Mouse (Mus musculus): ENCODE measurements around the gene Gm10721. TPM values are rescaled to one million over a fixed set of nuclear protein-coding genes. Genes with fewer than 3 reads are reported as not detected.
"Not testable (repeated sequence)": the region's sequence is repeated elsewhere in the genome, so short reads cannot be mapped to it uniquely, and the experiment has no call there.

The Gm10721 gene
- polyA plus RNA-seq, 1 experiment from 2014 or later: not detected

DNA sequence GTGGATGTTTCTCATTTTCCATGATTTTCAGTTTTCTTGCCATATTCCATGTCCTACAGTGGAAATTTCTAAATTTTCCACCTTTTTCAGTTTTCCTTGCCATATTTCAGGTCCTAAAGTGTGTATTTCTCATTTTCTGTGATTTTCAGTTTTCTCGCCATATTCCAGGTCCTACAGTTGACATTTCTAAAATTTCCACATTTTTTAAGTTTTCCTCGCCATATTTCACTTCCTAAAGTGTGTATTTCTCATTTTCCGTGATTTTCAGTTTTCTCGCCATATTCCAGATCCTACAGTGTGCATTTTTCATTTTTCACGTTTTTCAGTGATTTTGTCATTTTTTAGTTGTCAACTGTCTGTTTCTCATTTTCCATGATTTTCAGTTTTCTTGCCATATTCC lies 3.6 kb upstream of the Gm10721 start:
- WGBS: no CpG with 5 or more reads among the region's 5 CpGs
- H3K27ac ChIP-seq (replicated peaks; ENCODE audit: low read depth, low read length); H3K9me3 ChIP-seq (ENCODE audit: control insufficient read depth, low read length); H3K4me3 ChIP-seq (ENCODE audit: low read depth, low read length); H3K27me3 ChIP-seq (ENCODE audit: control insufficient read depth, insufficient read depth, low read length); DNase-seq (ENCODE audit: low spot score); H3K4me1 ChIP-seq (ENCODE audit: control insufficient read depth, insufficient read depth, low read length); H3K4me2 ChIP-seq (ENCODE audit: low read depth, severe bottlenecking); H3K9ac ChIP-seq (ENCODE audit: low read length); H3K36me3 ChIP-seq (ENCODE audit: control insufficient read depth, insufficient read depth, low read length): not testable (repeated sequence)
- peak; percentile 63 for ATAC-seq (ENCODE audit: insufficient number of reproducible peaks, low FRiP score, low TSS enrichment, low read depth)

DNA sequence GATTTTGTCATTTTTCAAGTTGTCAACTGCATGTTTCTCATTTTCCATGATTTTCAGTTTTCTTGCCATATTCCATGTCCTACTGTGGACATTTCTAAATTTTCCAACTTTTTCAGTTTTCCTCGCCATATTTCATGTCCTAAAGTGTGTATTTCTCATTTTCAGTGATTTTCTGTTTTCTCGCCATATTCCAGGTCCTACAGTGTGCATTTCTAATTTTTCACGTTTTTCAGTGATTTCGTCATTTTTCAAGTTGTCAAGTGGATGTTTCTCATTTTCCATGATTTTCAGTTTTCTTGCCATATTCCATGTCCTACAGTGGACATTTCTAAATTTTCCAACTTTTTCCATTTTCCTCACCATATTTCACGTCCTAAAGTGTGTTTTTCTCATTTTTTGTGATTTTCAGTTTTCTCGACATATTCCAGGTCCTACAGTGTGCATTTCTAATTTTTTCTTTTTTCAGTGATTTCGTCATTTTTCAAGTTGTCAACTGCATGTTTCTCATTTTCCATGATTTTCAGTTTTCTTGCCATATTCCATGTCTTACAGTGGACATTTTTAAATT lies 802 bp upstream of the Gm10721 start:
- WGBS: 89% methylated on average over 2 of the region's 7 CpGs
- not testable (repeated sequence) for H3K4me3 ChIP-seq (ENCODE audit: low read depth, low read length); H3K4me2 ChIP-seq (ENCODE audit: low read depth, severe bottlenecking); ATAC-seq (ENCODE audit: insufficient number of reproducible peaks, low FRiP score, low TSS enrichment, low read depth); H3K9me3 ChIP-seq (ENCODE audit: control insufficient read depth, low read length); H3K27ac ChIP-seq (replicated peaks; ENCODE audit: low read depth, low read length); H3K9ac ChIP-seq (ENCODE audit: low read length); H3K27me3 ChIP-seq (ENCODE audit: control insufficient read depth, insufficient read depth, low read length); H3K36me3 ChIP-seq (ENCODE audit: control insufficient read depth, insufficient read depth, low read length); H3K4me1 ChIP-seq (ENCODE audit: control insufficient read depth, insufficient read depth, low read length); DNase-seq (ENCODE audit: low spot score)

DNA sequence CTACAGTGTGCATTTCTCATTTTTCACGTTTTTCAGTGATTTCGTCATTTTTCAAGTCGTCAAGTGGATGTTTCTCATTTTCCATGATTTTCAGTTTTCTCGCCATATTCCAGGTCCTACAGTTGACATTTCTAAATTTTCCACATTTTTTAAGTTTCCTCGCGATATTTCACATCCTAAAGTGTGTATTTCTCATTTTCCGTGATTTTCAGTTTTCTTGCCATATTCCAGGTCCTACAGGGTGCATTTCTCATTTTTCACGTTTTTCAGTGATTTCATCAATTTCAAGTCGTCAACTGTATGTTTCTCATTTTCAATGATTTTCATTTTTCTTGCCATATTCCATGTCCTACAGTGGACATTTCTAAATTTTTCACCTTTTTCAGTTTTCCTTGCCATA lies 2.4 kb downstream of the Gm10721 start, which contains the start of gene Gm10720:
Gene Gm10720, plus strand, starts transcription at position 301 of the 400 bp plus-strand sequence.
- DNase-seq (ENCODE audit: low spot score); H3K27me3 ChIP-seq (ENCODE audit: control insufficient read depth, insufficient read depth, low read length); H3K27ac ChIP-seq (replicated peaks; ENCODE audit: low read depth, low read length); H3K4me3 ChIP-seq (ENCODE audit: low read depth, low read length); ATAC-seq (ENCODE audit: insufficient number of reproducible peaks, low FRiP score, low TSS enrichment, low read depth); H3K36me3 ChIP-seq (ENCODE audit: control insufficient read depth, insufficient read depth, low read length); H3K9ac ChIP-seq (ENCODE audit: low read length); H3K4me1 ChIP-seq (ENCODE audit: control insufficient read depth, insufficient read depth, low read length); H3K9me3 ChIP-seq (ENCODE audit: control insufficient read depth, low read length); H3K4me2 ChIP-seq (ENCODE audit: low read depth, severe bottlenecking): not testable (repeated sequence)
- 64% methylated on average over 4 of the region's 9 CpGs for WGBS

DNA sequence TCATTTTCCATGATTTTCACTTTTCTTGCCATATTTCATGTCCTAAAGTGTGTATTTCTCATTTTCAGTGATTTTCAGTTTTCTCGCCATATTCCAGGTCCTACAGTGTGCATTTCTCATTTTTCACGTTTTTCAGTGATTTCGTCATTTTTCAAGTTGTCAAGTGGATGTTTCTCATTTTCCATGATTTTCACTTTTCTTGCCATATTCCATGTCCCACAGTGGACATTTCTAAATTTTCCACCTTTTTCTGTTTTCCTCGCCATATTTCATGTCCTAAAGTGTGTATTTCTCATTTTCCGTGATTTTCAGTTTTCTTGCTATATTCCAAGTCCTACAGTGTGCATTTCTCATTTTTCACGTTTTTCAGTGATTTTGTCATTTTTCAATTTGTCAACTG lies 3.0 kb downstream of the Gm10721 start:
- not testable (repeated sequence) for H3K36me3 ChIP-seq (ENCODE audit: control insufficient read depth, insufficient read depth, low read length); H3K27me3 ChIP-seq (ENCODE audit: control insufficient read depth, insufficient read depth, low read length); H3K27ac ChIP-seq (replicated peaks; ENCODE audit: low read depth, low read length); H3K4me3 ChIP-seq (ENCODE audit: low read depth, low read length); DNase-seq (ENCODE audit: low spot score); H3K9ac ChIP-seq (ENCODE audit: low read length); H3K4me2 ChIP-seq (ENCODE audit: low read depth, severe bottlenecking); ATAC-seq (ENCODE audit: insufficient number of reproducible peaks, low FRiP score, low TSS enrichment, low read depth); H3K9me3 ChIP-seq (ENCODE audit: control insufficient read depth, low read length); H3K4me1 ChIP-seq (ENCODE audit: control insufficient read depth, insufficient read depth, low read length)
- 65% methylated on average over 4 of the region's 6 CpGs for WGBS

DNA sequence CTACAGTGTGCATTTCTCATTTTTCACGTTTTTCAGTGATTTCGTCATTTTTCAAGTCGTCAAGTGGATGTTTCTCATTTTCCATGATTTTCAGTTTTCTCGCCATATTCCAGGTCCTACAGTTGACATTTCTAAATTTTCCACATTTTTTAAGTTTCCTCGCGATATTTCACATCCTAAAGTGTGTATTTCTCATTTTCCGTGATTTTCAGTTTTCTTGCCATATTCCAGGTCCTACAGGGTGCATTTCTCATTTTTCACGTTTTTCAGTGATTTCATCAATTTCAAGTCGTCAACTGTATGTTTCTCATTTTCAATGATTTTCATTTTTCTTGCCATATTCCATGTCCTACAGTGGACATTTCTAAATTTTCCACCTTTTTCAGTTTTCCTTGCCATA lies 4.2 kb downstream of the Gm10721 start, which contains the start of gene Gm10719:
Gene Gm10719, plus strand, starts transcription at position 301 of the 400 bp plus-strand sequence.
- H3K27me3 ChIP-seq (ENCODE audit: control insufficient read depth, insufficient read depth, low read length); ATAC-seq (ENCODE audit: insufficient number of reproducible peaks, low FRiP score, low TSS enrichment, low read depth); H3K4me2 ChIP-seq (ENCODE audit: low read depth, severe bottlenecking); H3K4me3 ChIP-seq (ENCODE audit: low read depth, low read length); DNase-seq (ENCODE audit: low spot score); H3K36me3 ChIP-seq (ENCODE audit: control insufficient read depth, insufficient read depth, low read length); H3K9ac ChIP-seq (ENCODE audit: low read length); H3K4me1 ChIP-seq (ENCODE audit: control insufficient read depth, insufficient read depth, low read length); H3K9me3 ChIP-seq (ENCODE audit: control insufficient read depth, low read length); H3K27ac ChIP-seq (replicated peaks; ENCODE audit: low read depth, low read length): not testable (repeated sequence)
- WGBS: no CpG with 5 or more reads among the region's 9 CpGs

DNA sequence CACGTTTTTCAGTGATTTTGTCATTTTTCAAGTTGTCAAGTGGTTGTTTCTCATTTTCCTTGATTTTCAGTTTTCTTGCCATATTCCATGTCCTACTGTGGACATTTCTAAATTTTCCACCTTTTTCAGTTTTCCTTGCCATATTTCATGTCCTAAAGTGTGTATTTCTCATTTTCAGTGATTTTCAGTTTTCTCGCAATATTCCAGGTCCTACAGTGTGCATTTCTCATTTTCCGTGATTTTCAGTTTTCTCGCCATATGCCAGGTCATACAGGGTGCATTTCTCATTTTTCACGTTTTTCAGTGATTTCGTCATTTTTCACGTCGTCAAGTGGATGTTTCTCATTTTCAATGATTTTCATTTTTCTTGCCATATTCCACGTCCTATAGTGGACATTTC lies 6.0 kb downstream of the Gm10721 start:
- not testable (repeated sequence) for H3K27me3 ChIP-seq (ENCODE audit: control insufficient read depth, insufficient read depth, low read length); H3K36me3 ChIP-seq (ENCODE audit: control insufficient read depth, insufficient read depth, low read length); H3K9me3 ChIP-seq (ENCODE audit: control insufficient read depth, low read length); ATAC-seq (ENCODE audit: insufficient number of reproducible peaks, low FRiP score, low TSS enrichment, low read depth); H3K9ac ChIP-seq (ENCODE audit: low read length); H3K4me2 ChIP-seq (ENCODE audit: low read depth, severe bottlenecking); H3K27ac ChIP-seq (replicated peaks; ENCODE audit: low read depth, low read length); H3K4me3 ChIP-seq (ENCODE audit: low read depth, low read length); H3K4me1 ChIP-seq (ENCODE audit: control insufficient read depth, insufficient read depth, low read length); DNase-seq (ENCODE audit: low spot score)
- 65% methylated on average over 8 of the region's 9 CpGs for WGBS

DNA sequence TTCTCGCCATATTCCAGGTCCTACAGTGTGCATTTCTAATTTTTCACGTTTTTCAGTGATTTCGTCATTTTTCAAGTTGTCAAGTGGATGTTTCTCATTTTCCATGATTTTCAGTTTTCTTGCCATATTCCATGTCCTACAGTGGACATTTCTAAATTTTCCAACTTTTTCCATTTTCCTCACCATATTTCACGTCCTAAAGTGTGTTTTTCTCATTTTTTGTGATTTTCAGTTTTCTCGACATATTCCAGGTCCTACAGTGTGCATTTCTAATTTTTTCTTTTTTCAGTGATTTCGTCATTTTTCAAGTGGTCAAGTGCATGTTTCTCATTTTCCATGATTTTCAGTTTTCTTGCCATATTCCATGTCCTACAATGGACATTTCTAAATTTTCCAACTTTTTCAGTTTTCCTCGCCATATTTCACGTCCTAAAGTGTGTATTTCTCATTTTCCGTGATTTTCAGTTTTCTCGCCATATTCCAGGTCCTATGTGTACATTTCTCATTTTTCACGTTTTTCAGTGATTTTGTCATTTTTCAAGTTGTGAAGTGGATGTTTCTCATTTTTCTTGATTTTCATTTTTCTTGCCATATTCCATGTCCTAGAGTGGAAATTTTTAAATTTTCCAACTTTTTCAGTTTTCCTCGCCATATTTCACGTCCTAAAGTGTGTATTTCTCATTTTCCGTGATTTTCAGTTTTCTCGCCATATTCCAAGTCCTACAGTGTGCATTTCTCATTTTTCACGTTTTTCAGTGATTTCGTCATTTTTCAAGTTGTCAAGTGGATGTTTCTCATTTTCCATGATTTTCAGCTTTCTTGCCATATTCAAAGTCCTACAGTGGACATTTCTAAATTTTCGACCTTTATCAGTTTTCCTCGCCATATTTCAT lies 7.1 kb downstream of the Gm10721 start:
- H3K36me3 ChIP-seq (ENCODE audit: control insufficient read depth, insufficient read depth, low read length); H3K27me3 ChIP-seq (ENCODE audit: control insufficient read depth, insufficient read depth, low read length); H3K4me1 ChIP-seq (ENCODE audit: control insufficient read depth, insufficient read depth, low read length); H3K4me2 ChIP-seq (ENCODE audit: low read depth, severe bottlenecking); H3K4me3 ChIP-seq (ENCODE audit: low read depth, low read length); H3K9me3 ChIP-seq (ENCODE audit: control insufficient read depth, low read length); H3K27ac ChIP-seq (replicated peaks; ENCODE audit: low read depth, low read length); H3K9ac ChIP-seq (ENCODE audit: low read length); DNase-seq (ENCODE audit: low spot score): not testable (repeated sequence)
- WGBS: 74% methylated on average over 11 of the region's 19 CpGs
- peak; percentile 67; the same call in 1 of the 2 replicates for ATAC-seq (ENCODE audit: insufficient number of reproducible peaks, low FRiP score, low TSS enrichment, low read depth)

DNA sequence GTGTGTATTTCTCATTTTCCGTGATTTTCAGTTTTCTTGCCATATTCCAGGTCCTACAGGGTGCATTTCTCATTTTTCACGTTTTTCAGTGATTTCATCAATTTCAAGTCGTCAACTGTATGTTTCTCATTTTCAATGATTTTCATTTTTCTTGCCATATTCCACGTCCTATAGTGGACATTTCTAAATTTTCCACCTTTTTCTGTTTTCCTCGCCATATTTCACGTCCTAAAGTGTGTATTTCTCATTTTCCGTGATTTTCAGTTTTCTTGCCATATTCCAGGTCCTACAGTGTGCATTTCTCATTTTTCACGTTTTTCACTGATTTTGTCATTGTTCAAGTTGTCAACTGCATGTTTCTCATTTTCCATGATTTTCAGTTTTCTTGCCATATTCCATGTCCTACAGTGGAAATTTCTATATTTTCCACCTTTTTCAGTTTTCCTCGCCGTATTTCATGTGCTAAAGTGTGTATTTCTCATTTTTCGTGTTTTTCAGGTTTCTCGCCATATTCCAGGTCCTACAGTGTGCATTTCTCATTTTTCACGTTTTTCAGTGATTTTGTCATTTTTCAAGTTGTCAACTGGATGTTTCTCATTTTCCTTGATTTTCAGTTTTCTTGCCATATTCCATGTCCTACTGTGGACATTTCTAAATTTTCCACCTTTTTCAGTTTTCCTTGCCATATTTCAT lies 9.5 kb downstream of the Gm10721 start:
- H3K4me3 ChIP-seq (ENCODE audit: low read depth, low read length); H3K4me1 ChIP-seq (ENCODE audit: control insufficient read depth, insufficient read depth, low read length); H3K36me3 ChIP-seq (ENCODE audit: control insufficient read depth, insufficient read depth, low read length); H3K27me3 ChIP-seq (ENCODE audit: control insufficient read depth, insufficient read depth, low read length); DNase-seq (ENCODE audit: low spot score); H3K4me2 ChIP-seq (ENCODE audit: low read depth, severe bottlenecking); H3K9me3 ChIP-seq (ENCODE audit: control insufficient read depth, low read length); H3K9ac ChIP-seq (ENCODE audit: low read length); ATAC-seq (ENCODE audit: insufficient number of reproducible peaks, low FRiP score, low TSS enrichment, low read depth); H3K27ac ChIP-seq (replicated peaks; ENCODE audit: low read depth, low read length): not testable (repeated sequence)
- WGBS: 71% methylated on average over 9 of the region's 13 CpGs
